Mouse (Mus musculus) lung, adult 2 months (tissue): Measurements from ENCODE around the gene Kcnd2. TPM values are rescaled to one million over a fixed set of nuclear protein-coding genes. Genes with fewer than 3 reads are reported as not detected.

Experiments
- DNase-seq: peaks from one replicate; pipeline ENCODE4 v3.0.0; 2022
- H3K4me1 ChIP-seq: fragments of 200-500 bp; 2 replicates; pipeline ENCODE4 v1.6.1; 2011; ENCODE audit warnings: low read length; ENCODE audit not compliant: control insufficient read depth, insufficient read depth
- H3K4me3 ChIP-seq: fragments of 200-500 bp; replicated peaks from 2 replicates; pipeline ENCODE3; 2011; ENCODE audit warnings: low read depth, mild to moderate bottlenecking, control low read depth, low read length; ENCODE audit errors: extremely low read depth
- CTCF ChIP-seq: fragments of 200-500 bp; IDR thresholded peaks from 2 replicates; pipeline ENCODE4 v1.5.1; 2011; ENCODE audit warnings: mild to moderate bottlenecking, low read length, control low read depth; ENCODE audit not compliant: insufficient read depth
- POLR2A ChIP-seq: fragments of 200-500 bp; IDR thresholded peaks from 2 replicates; pipeline ENCODE4 v1.6.1; 2011; ENCODE audit warnings: low read depth, mild to moderate bottlenecking, control low read depth, low read length, borderline replicate concordance; ENCODE audit errors: extremely low read depth
- WGBS: fragments of 180-500 bp; shearing (Covaris S2); methylation state at CpG from one replicate; pipeline ENCODE4 v1.1.7; 2018; 5-methylcytosine and 5-hydroxymethylcytosine counted together
- polyA plus RNA-seq: library from polyadenylated mRNA; depleted of rRNA; stranded (reverse); fragments of >200 nt; gene quantifications from 2 replicates; pipeline ENCODE4 v1.2.3, GENCODE M21; 2012

Gene Kcnd2
- polyA plus RNA-seq, 1 experiment: 0.26 TPM

- no peak for TF ChIP-seq CTCF
- no peak for TF ChIP-seq POLR2A
These were observed 198.4 kb downstream of the Kcnd2 start for GRCm38 (mm10) chr6:21413656-21414055.

GRCm38 (mm10) chr6:21418246-21418645, 202.9 kb downstream of the Kcnd2 start:
- no peak overlapping the region for H3K4me3 ChIP-seq
- no peak for TF ChIP-seq POLR2A
- no peak for TF ChIP-seq CTCF
- no peaks in the 10 kb centered on the region for H3K4me1 ChIP-seq
- DNase-seq: no peak
- 72% methylated on average over 6 of the region's 6 CpGs for WGBS

More at GRCm38 (mm10) chr6:21413656-21414055, 198.4 kb downstream of the Kcnd2 start:
- no peaks in the 10 kb centered on the region for H3K4me1 ChIP-seq
- no peak overlapping the region for H3K4me3 ChIP-seq
- WGBS: 71% methylated on average over 3 of the region's 3 CpGs
- no peak for DNase-seq

- no peak overlapping the region for H3K4me3 ChIP-seq
- TF ChIP-seq POLR2A (no peak), CTCF (no peak)
- 79% methylated on average over 4 of the region's 4 CpGs for WGBS
- DNase-seq: no peak
- H3K4me1 ChIP-seq: no peaks in the 10 kb centered on the region
These were observed 209.0 kb downstream of the Kcnd2 start for GRCm38 (mm10) chr6:21424202-21424785.

GRCm38 (mm10) chr6:21431120-21431519, 215.8 kb downstream of the Kcnd2 start:
- H3K4me3 ChIP-seq: no peak overlapping the region
- TF ChIP-seq POLR2A (no peak), CTCF (no peak)
- 88% methylated on average over 1 of the region's 1 CpGs for WGBS
- DNase-seq: no peak
- H3K4me1 ChIP-seq: no peaks in the 10 kb centered on the region

- no peak for TF ChIP-seq CTCF
- TF ChIP-seq POLR2A: no peak
- H3K4me1 ChIP-seq: no peaks in the 10 kb centered on the region
- DNase-seq: no peak
- no peak overlapping the region for H3K4me3 ChIP-seq
These were observed 249.4 kb downstream of the Kcnd2 start for GRCm38 (mm10) chr6:21464719-21465118.

GRCm38 (mm10) chr6:21471891-21472544, 256.7 kb downstream of the Kcnd2 start:
- DNase-seq: no peak
- no peaks in the 10 kb centered on the region for H3K4me1 ChIP-seq
- H3K4me3 ChIP-seq: no peak overlapping the region
- TF ChIP-seq POLR2A (no peak), CTCF (no peak)
- WGBS: 41% methylated on average over 1 of the region's 1 CpGs

- 87% methylated on average over 2 of the region's 2 CpGs for WGBS
- TF ChIP-seq CTCF (no peak), POLR2A (no peak)
- no peaks in the 10 kb centered on the region for H3K4me1 ChIP-seq
These were observed 267.4 kb downstream of the Kcnd2 start for GRCm38 (mm10) chr6:21482714-21483113.

GRCm38 (mm10) chr6:21488536-21488935, 273.2 kb downstream of the Kcnd2 start:
- WGBS: 76% methylated on average over 2 of the region's 2 CpGs
- no peak for DNase-seq
- TF ChIP-seq CTCF: no peak
- Histone ChIP-seq H3K4me3 (no peak overlapping the region), H3K4me1 (no peaks in the 10 kb centered on the region)

More at GRCm38 (mm10) chr6:21482714-21483113, 267.4 kb downstream of the Kcnd2 start:
- no peak for DNase-seq
- no peak overlapping the region for H3K4me3 ChIP-seq

- 76% methylated on average over 1 of the region's 1 CpGs for WGBS
- Histone ChIP-seq H3K4me1 (no peaks in the 10 kb centered on the region), H3K4me3 (no peak overlapping the region)
- no peak for DNase-seq
- TF ChIP-seq CTCF (no peak), POLR2A (no peak)
These were observed 287.6 kb downstream of the Kcnd2 start for GRCm38 (mm10) chr6:21502921-21503320.

GRCm38 (mm10) chr6:21510621-21511239, 295.4 kb downstream of the Kcnd2 start:
- WGBS: 63% methylated on average over 3 of the region's 3 CpGs
- no peak for TF ChIP-seq POLR2A
- no peak for TF ChIP-seq CTCF
- Histone ChIP-seq H3K4me1 (no peaks in the 10 kb centered on the region), H3K4me3 (no peak overlapping the region)
- no peak for DNase-seq
